Mouse (Mus musculus) bone marrow macrophage, adult 2 months (primary cell): ENCODE results near the gene Acer3. TPM values are rescaled to one million over a fixed set of nuclear protein-coding genes. Genes with fewer than 3 reads are reported as not detected.

Experiments
- H3K27ac ChIP-seq: 2 replicates; pipeline ENCODE4 v1.5.1; 2012; ENCODE audit warnings: low read depth, low read length; ENCODE audit not compliant: insufficient read depth
- H3K4me1 ChIP-seq: 2 replicates; pipeline ENCODE4 v1.6.1; 2012; ENCODE audit warnings: low read length; ENCODE audit not compliant: control insufficient read depth, insufficient read depth
- H3K4me3 ChIP-seq: 2 replicates; pipeline ENCODE4 v1.5.1; 2012; ENCODE audit warnings: mild to moderate bottlenecking, low read length, moderate library complexity; ENCODE audit not compliant: insufficient read depth
- CTCF ChIP-seq: IDR thresholded peaks from 2 replicates; pipeline ENCODE4 v1.5.1; 2012; ENCODE audit warnings: low read depth, mild to moderate bottlenecking, low read length, moderate library complexity
- POLR2A ChIP-seq: IDR thresholded peaks from 2 replicates; pipeline ENCODE4 v1.6.1; 2012; ENCODE audit warnings: mild to moderate bottlenecking, low read depth, low read length, borderline replicate concordance
- polyA plus RNA-seq: library from polyadenylated mRNA; stranded (reverse); fragments of >200 nt; gene quantifications from 2 replicates; pipeline ENCODE4 v1.2.4, GENCODE M21; 2012; ENCODE audit not compliant: missing spikeins, insufficient read depth, insufficient read length

Gene Acer3
- polyA plus RNA-seq, 1 experiment = 73.6 TPM

- Histone ChIP-seq H3K4me1 (peaks cover 67% of the 10 kb centered on the region), H3K27ac (no peak overlapping the region), H3K4me3 (no peak overlapping the region)
- no peak for TF ChIP-seq POLR2A
- no peak for TF ChIP-seq CTCF
Observed at GRCm38 (mm10) chr7:98324228-98324627, 3.2 kb upstream of the Acer3 start.

- Histone ChIP-seq H3K4me1 (peaks cover 63% of the 10 kb centered on the region), H3K4me3 (no peak overlapping the region), H3K27ac (no peak overlapping the region; the same call in 1 of the 2 replicates)
- TF ChIP-seq CTCF = no peak
- TF ChIP-seq POLR2A = no peak
Observed at GRCm38 (mm10) chr7:98323288-98324019, 2.4 kb upstream of the Acer3 start.

- Histone ChIP-seq H3K27ac (peak overlapping the region; percentile 95), H3K4me1 (peaks cover 65% of the 10 kb centered on the region), H3K4me3 (no peak overlapping the region)
- TF ChIP-seq POLR2A (no peak), CTCF (no peak)
Observed at GRCm38 (mm10) chr7:98322415-98322814, 1.4 kb upstream of the Acer3 start.

- H3K27ac ChIP-seq = peak overlapping the region; percentile 35; the same call in 1 of the 2 replicates
- TF ChIP-seq POLR2A (no peak), CTCF (no peak)
- H3K4me1 ChIP-seq = peaks cover 60% of the 10 kb centered on the region
- no peak overlapping the region for H3K4me3 ChIP-seq
Observed at GRCm38 (mm10) chr7:98320006-98320556, 927 bp downstream of the Acer3 start.

- no peak overlapping the region for H3K27ac ChIP-seq
- TF ChIP-seq POLR2A (no peak), CTCF (no peak)
- H3K4me3 ChIP-seq = no peak overlapping the region
- H3K4me1 ChIP-seq = peaks cover 48% of the 10 kb centered on the region
Observed at GRCm38 (mm10) chr7:98316568-98316967, 4.4 kb downstream of the Acer3 start.

- Histone ChIP-seq H3K27ac (no peak overlapping the region), H3K4me1 (peaks cover 37% of the 10 kb centered on the region), H3K4me3 (no peak overlapping the region)
- TF ChIP-seq POLR2A (no peak), CTCF (no peak)
Observed at GRCm38 (mm10) chr7:98315087-98315486, 5.9 kb downstream of the Acer3 start.

GRCm38 (mm10) chr7:98312185-98312920, 8.7 kb downstream of the Acer3 start:
- Histone ChIP-seq H3K27ac (no peak overlapping the region), H3K4me3 (no peak overlapping the region), H3K4me1 (peaks cover 24% of the 10 kb centered on the region)
- TF ChIP-seq POLR2A (no peak), CTCF (no peak)

GRCm38 (mm10) chr7:98310266-98310665, 10.7 kb downstream of the Acer3 start:
- no peak for TF ChIP-seq POLR2A
- no peak for TF ChIP-seq CTCF
- Histone ChIP-seq H3K4me1 (peaks cover 32% of the 10 kb centered on the region), H3K4me3 (no peak overlapping the region)

GRCm38 (mm10) chr7:98309219-98310030, 11.6 kb downstream of the Acer3 start:
- peak overlapping the region; percentile 24 for H3K27ac ChIP-seq
- TF ChIP-seq CTCF (no peak), POLR2A (peak; percentile 43; the same call in 1 of the 2 replicates)

More at GRCm38 (mm10) chr7:98310266-98310665, 10.7 kb downstream of the Acer3 start:
- H3K27ac ChIP-seq = no peak overlapping the region

More at GRCm38 (mm10) chr7:98309219-98310030, 11.6 kb downstream of the Acer3 start:
- H3K4me3 ChIP-seq = peak overlapping the region; percentile 91
- H3K4me1 ChIP-seq = peaks cover 31% of the 10 kb centered on the region
